8 mouse cellular contexts compared by ENCODE assay signal in the genomic region with DNA sequence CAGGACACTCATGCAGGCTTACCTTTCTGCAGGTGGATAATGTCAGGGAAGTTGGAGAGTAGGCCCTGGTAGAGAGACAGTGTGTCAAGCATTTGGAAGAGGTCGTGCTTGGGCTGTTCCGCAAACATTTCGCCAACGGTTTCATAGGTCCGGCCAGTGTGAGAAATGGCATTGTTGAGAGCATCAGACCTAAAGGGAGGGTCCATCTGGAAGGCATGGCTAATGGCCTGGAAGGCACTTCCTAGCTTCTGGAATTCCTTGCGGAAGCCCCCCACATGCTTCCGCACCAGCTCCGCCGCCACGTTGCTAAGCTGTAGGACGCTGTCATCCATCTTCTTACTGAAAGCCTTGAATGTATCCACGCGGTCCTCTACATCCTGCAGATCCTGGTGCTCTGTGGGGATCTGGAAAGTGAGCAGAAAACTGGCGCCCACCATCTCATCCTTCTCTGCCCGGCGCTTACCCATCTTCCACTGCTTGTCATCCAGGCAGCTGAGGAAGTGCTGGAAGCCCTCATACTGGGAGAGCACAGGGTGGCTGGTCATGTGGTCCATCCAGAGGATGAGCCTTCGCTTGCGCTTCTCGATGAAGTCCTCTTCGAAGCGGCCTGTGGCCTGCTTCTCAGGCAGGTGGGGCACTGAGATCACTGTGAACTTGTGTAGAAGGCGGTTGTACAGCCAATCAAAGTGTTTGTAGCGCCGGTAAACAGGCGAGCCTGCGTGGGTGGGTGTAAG. TPM values are rescaled to one million over a fixed set of nuclear protein-coding genes. Genes with fewer than 3 reads are reported as not detected.
DNase-seq lines count a peak whose midpoint lies in the region; ATAC-seq and TF ChIP-seq lines count a peak whose summit lies in the region.

No protein-coding gene starts in this region.

- H3K9me3 ChIP-seq in kidney, embryonic 16.5 days (ENCODE audit: low read length), result peaks cover 6% of the 10 kb centered on the region; the same call in 1 of the 2 replicates
- no peaks in the 10 kb centered on the region for H3K9me3 ChIP-seq in intestine, embryonic 16.5 days (ENCODE audit: control insufficient read depth, low read length)
- H3K9me3 ChIP-seq in neural tube, embryonic 13.5 days, result no peaks in the 10 kb centered on the region; the same call in 1 of the 2 replicates

- no peak for ATAC-seq in kidney, embryonic 16.5 days (ENCODE audit: low FRiP score, low TSS enrichment)
- ATAC-seq in intestine, embryonic 16.5 days, result no peak
- ATAC-seq in neural tube, embryonic 13.5 days (ENCODE audit: low read depth), result no peak

- peak overlapping the region; percentile 74 for H3K27ac ChIP-seq in kidney, embryonic 16.5 days (ENCODE audit: low read length)
- peak overlapping the region; percentile 56 for H3K27ac ChIP-seq in embryonic fibroblast, embryonic 13.5 days (ENCODE audit: insufficient read depth, low read length)
- H3K27ac ChIP-seq in intestine, embryonic 16.5 days (ENCODE audit: low read length), result peak overlapping the region; percentile 49; the same call in 1 of the 2 replicates
- peak overlapping the region; percentile 47; the same call in 1 of the 2 replicates for H3K27ac ChIP-seq in neural tube, embryonic 13.5 days (replicated peaks)

- no peak for TF ChIP-seq CTCF in embryonic fibroblast, embryonic 13.5 days (IDR thresholded peaks at IDR 0.05; ENCODE audit: borderline replicate concordance, insufficient read depth, low read length)

- H3K4me2 ChIP-seq in kidney, embryonic 16.5 days (replicated peaks; ENCODE audit: low read depth, low read length), result peak overlapping the region; percentile 90
- peak overlapping the region; percentile 93 for H3K4me2 ChIP-seq in intestine, embryonic 16.5 days (ENCODE audit: low read depth, low read length)
- peak overlapping the region; percentile 85 for H3K4me2 ChIP-seq in neural tube, embryonic 13.5 days

- peak overlapping the region; percentile 43 for H3K4me3 ChIP-seq in kidney, embryonic 16.5 days (ENCODE audit: low read length)
- peak overlapping the region; percentile 82 for H3K4me3 ChIP-seq in embryonic fibroblast, embryonic 13.5 days (ENCODE audit: insufficient read depth, low read length)
- peak overlapping the region; percentile 37 for H3K4me3 ChIP-seq in intestine, embryonic 16.5 days (ENCODE audit: low read length)
- H3K4me3 ChIP-seq in neural tube, embryonic 13.5 days, result peak overlapping the region; percentile 13

- H3K9ac ChIP-seq in kidney, embryonic 16.5 days (replicated peaks; ENCODE audit: low read length), result peak overlapping the region; percentile 60
- H3K9ac ChIP-seq in intestine, embryonic 16.5 days (ENCODE audit: low read depth, low read length), result peak overlapping the region; percentile 30; the same call in 1 of the 2 replicates
- no peak overlapping the region; the same call in 1 of the 2 replicates for H3K9ac ChIP-seq in neural tube, embryonic 13.5 days

- DNase-seq in kidney, adult 8-10 months, result no peak
- no peak for DNase-seq in cerebellum, postnatal 14 days
- no peak for DNase-seq in urinary bladder, postnatal 14 days (ENCODE audit: low spot score)
- no peak for DNase-seq in frontal cortex, postnatal 25 days (ENCODE audit: low spot score in 2 of 2)

- peaks cover 51% of the 10 kb centered on the region for H3K4me1 ChIP-seq in kidney, embryonic 16.5 days (ENCODE audit: insufficient read depth, low read length)
- H3K4me1 ChIP-seq in embryonic fibroblast, embryonic 13.5 days (ENCODE audit: control insufficient read depth, insufficient read depth, low read length), result peaks cover 8% of the 10 kb centered on the region
- H3K4me1 ChIP-seq in intestine, embryonic 16.5 days (ENCODE audit: control insufficient read depth, insufficient read depth, low read length), result peaks cover 43% of the 10 kb centered on the region
- H3K4me1 ChIP-seq in neural tube, embryonic 13.5 days (replicated peaks), result peaks cover 55% of the 10 kb centered on the region

- no peaks in the 10 kb centered on the region for H3K27me3 ChIP-seq in kidney, embryonic 16.5 days (ENCODE audit: insufficient read depth, low read length)
- no peaks in the 10 kb centered on the region for H3K27me3 ChIP-seq in intestine, embryonic 16.5 days (replicated peaks; ENCODE audit: control insufficient read depth, insufficient read depth, low read length)
- H3K27me3 ChIP-seq in neural tube, embryonic 13.5 days, result peaks cover 18% of the 10 kb centered on the region

- no peak for TF ChIP-seq POLR2A in embryonic fibroblast, embryonic 13.5 days (IDR thresholded peaks at IDR 0.05; ENCODE audit: low read depth, low read length)

- peaks cover 11% of the 10 kb centered on the region for H3K36me3 ChIP-seq in kidney, embryonic 16.5 days (ENCODE audit: insufficient read depth, low read length)
- peaks cover 5% of the 10 kb centered on the region; the same call in 1 of the 2 replicates for H3K36me3 ChIP-seq in intestine, embryonic 16.5 days (ENCODE audit: control insufficient read depth, insufficient read depth, low read length)
- peaks cover 10% of the 10 kb centered on the region; the same call in 1 of the 2 replicates for H3K36me3 ChIP-seq in neural tube, embryonic 13.5 days

- WGBS in kidney, embryonic 16.5 days, result 81% methylated on average over 26 of the region's 26 CpGs
- WGBS in intestine, embryonic 16.5 days, result 71% methylated on average over 26 of the region's 26 CpGs
- 80% methylated on average over 26 of the region's 26 CpGs for WGBS in neural tube, embryonic 13.5 days

RNA-seq across cellular contexts. Expression of a gene that starts 2.7 kb away (rescaled TPM):
- polyA plus RNA-seq in kidney, embryonic 16.5 days (2015; fragmentation: Nextera tagmentation; extraction: Ambion mirVana), result 11.9 and 12.3 TPM in 2 replicates
- 18.1 and 20.7 TPM in 2 replicates for polyA plus RNA-seq in embryonic fibroblast, embryonic 13.5 days (2011; ENCODE audit: insufficient read length, low read depth, missing spikeins)
- polyA plus RNA-seq in intestine, embryonic 16.5 days (2015; fragmentation: Nextera tagmentation; extraction: Ambion mirVana), result 4.8 and 5.2 TPM in 2 replicates
- polyA plus RNA-seq in neural tube, embryonic 13.5 days (2015; fragmentation: Nextera tagmentation; extraction: Ambion mirVana), result 2.9 TPM in 2 replicates

RNA-seq across cellular contexts. Expression of a gene that starts 11.8 kb away (rescaled TPM):
- polyA plus RNA-seq in kidney, embryonic 16.5 days (2015; fragmentation: Nextera tagmentation; extraction: Ambion mirVana), result 89.7 and 92.6 TPM in 2 replicates
- polyA plus RNA-seq in embryonic fibroblast, embryonic 13.5 days (2011; ENCODE audit: insufficient read length, low read depth, missing spikeins), result 92.7 and 107 TPM in 2 replicates
- 60.9 and 67.2 TPM in 2 replicates for polyA plus RNA-seq in intestine, embryonic 16.5 days (2015; fragmentation: Nextera tagmentation; extraction: Ambion mirVana)
- 80.2 and 85.5 TPM in 2 replicates for polyA plus RNA-seq in neural tube, embryonic 13.5 days (2015; fragmentation: Nextera tagmentation; extraction: Ambion mirVana)

RNA-seq across cellular contexts. Expression of a gene that starts 25.2 kb away (rescaled TPM):
- 27.2 and 29.4 TPM in 2 replicates for polyA plus RNA-seq in kidney, embryonic 16.5 days (2015; fragmentation: Nextera tagmentation; extraction: Ambion mirVana)
- 14.1 and 14.5 TPM in 2 replicates for polyA plus RNA-seq in embryonic fibroblast, embryonic 13.5 days (2011; ENCODE audit: insufficient read length, low read depth, missing spikeins)
- polyA plus RNA-seq in intestine, embryonic 16.5 days (2015; fragmentation: Nextera tagmentation; extraction: Ambion mirVana), result 12.3 and 12.4 TPM in 2 replicates
- polyA plus RNA-seq in neural tube, embryonic 13.5 days (2015; fragmentation: Nextera tagmentation; extraction: Ambion mirVana), result 28.7 and 29.0 TPM in 2 replicates

Comparison
In these comparisons a context has a peak if more than half of its experiments do, and no peak if none do; other contexts are left out.
1. H3K4me3 ChIP-seq: peak in every context shown above with its lines; median percentile 82 in embryonic fibroblast, embryonic 13.5 days; 43 in kidney, embryonic 16.5 days; 37 in intestine, embryonic 16.5 days; 13 in neural tube, embryonic 13.5 days.